Mouse (Mus musculus): ENCODE data around the gene Rpl29. TPM values are rescaled to one million over a fixed set of nuclear protein-coding genes. Genes with fewer than 3 reads are reported as not detected.

Gene Rpl29
- polyA plus RNA-seq, 1 experiment = 40.6 TPM

GRCm38 (mm10) chr9:106472321-106472720, 43.1 kb downstream of the Rpl29 start:
- no peak for TF ChIP-seq GATA1 (IDR thresholded peaks at IDR 0.05; ENCODE audit: low read length)

- no peak for TF ChIP-seq GATA1 (IDR thresholded peaks at IDR 0.05; ENCODE audit: low read length)
Observed at GRCm38 (mm10) chr9:106473081-106473752, 44.0 kb downstream of the Rpl29 start.

- TF ChIP-seq GATA1 (IDR thresholded peaks at IDR 0.05; ENCODE audit: low read length) = no peak
Observed at GRCm38 (mm10) chr9:106473753-106474105, 44.5 kb downstream of the Rpl29 start.

GRCm38 (mm10) chr9:106474456-106474855, 45.2 kb downstream of the Rpl29 start:
- TF ChIP-seq GATA1 (IDR thresholded peaks at IDR 0.05; ENCODE audit: low read length) = no peak

DNA sequence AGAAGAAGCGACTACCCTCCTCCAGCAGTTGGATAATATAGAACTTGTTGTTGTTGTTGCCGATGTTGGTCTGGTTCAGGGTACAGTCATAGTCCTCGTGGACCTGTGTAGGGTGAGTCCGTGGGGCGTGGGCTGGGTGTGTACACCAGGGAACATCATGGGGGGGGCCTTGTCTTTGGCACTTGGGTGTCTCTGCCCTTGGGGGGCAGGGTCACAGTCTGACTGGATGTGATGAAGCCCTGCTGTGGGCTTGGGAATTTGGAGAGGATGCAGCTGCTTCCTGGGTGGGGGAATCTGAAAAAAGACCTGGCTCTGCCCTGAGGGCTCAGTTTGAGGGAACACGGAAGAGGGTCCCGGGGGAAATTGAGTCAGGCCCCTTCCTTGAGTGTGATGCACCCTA, 45.8 kb downstream of the Rpl29 start:
- no peak for TF ChIP-seq GATA1 (IDR thresholded peaks at IDR 0.05; ENCODE audit: low read length)

DNA sequence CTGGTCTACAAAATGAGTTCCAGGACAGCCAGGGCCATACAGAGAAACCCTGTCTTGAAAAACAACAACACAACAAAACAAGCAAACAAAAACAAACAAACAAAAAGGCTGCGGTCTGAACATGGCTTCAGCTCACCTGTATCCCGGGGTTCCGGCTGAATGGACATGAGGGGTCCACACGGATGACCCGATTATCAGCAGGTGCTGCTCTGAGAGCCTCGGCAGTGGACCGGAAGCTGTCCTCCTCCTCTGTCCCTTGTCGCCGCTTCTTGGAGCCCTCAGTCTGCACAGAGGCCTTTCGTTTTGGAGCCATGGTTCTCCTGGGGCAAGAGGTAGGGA, 46.4 kb downstream of the Rpl29 start, which contains the start of gene Rrp9:
Gene Rrp9, plus strand, starts transcription at position 301 of the 339 bp plus-strand sequence.
- no peak for TF ChIP-seq GATA1 (IDR thresholded peaks at IDR 0.05; ENCODE audit: low read length)

DNA sequence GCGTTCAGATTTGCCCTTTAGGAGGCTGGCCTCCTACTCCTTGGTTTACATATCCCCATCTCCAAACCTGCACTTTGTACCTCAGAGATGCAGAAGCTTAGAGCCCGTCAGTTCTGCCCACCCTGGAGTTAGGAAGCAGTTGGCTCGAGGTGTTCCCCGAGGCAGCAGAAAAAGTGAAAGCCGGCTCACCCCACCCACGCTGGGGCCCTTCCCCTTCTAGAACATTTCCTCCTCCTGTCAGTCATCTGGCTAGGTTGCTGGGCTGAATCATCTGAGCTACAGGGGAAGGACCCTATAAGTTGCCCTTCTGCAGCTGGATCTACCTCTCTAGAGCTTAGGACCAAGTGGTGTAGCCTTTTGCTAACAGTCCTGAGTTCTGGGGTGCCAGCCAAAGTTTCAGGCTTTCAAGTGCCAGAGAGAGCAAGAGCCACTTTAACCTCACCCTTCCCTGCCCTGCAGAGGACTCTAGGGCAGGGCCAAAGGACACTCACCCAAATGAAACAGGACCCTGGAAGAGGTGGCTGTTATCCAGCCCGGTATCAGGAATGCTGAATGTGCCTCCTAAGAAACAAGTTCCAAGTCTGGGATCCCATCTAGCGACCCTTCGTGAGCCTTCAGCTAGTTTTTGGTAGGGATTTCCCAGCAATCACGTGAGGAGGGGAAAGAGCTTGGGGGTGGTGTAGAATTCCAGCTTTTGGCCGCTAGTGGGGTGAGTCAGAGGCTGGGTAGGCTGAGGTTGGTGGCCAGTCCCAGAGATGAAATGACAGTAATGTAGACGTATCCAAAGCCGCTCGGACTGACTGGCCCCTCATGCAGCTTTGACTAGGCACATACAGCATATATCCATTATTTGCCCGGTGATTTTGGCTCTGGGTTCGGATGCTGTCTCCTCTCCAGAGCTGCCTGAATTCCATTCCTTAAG, 47.0 kb downstream of the Rpl29 start:
- TF ChIP-seq GATA1 (IDR thresholded peaks at IDR 0.05; ENCODE audit: low read length) = no peak

- TF ChIP-seq GATA1 (IDR thresholded peaks at IDR 0.05; ENCODE audit: low read length) = no peak
Observed at GRCm38 (mm10) chr9:106476924-106477484, 47.8 kb downstream of the Rpl29 start, which contains the start of gene Parp3. TSS of gene Parp3 (minus strand) at chr9:106476949.

DNA sequence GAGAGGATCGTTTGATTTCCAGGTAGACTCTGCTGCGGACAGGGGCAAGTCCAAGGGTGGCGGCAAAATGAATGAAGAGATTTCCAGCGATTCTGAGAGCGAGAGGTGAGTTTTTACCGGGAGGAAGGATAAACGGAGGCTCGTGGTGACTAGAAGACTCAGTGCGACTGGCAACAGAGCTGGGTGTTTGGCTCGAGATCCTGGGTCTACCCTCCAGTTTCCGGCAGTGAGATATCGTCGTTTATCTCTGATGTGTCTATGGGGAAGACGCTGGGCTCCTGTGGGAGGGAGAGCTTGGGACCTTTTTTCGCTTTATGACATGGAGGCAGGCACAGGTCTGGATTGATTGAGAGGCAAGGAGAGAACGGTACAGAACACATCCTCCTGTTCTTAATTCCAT, 48.4 kb downstream of the Rpl29 start:
- no peak for TF ChIP-seq GATA1 (IDR thresholded peaks at IDR 0.05; ENCODE audit: low read length)

- no peak for TF ChIP-seq GATA1 (IDR thresholded peaks at IDR 0.05; ENCODE audit: low read length)
Observed at GRCm38 (mm10) chr9:106478101-106478500, 48.8 kb downstream of the Rpl29 start.

DNA sequence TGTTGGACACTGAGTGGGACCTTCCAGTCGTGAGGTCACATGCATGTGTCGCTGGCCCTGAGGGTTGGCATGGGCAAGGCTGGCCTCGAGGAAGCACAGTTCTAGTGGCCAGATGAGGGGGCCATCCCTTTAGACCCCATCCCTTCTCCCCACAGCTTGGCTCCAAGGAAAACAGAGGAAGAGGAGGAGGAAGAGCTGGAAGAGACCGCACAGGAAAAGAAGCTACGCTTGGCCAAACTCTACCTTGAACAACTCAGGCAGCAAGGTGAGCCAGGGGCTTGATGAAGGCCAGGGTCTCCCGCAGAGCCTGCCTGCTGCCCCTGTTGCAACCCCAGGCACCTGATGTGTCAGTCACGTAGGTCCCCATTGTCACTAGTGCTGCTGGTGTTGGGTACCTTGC, 51.3 kb downstream of the Rpl29 start:
- TF ChIP-seq GATA1 (IDR thresholded peaks at IDR 0.05; ENCODE audit: low read length) = no peak

GRCm38 (mm10) chr9:106481075-106481474, 51.8 kb downstream of the Rpl29 start:
- no peak for TF ChIP-seq GATA1 (IDR thresholded peaks at IDR 0.05; ENCODE audit: low read length)

Other genes starting within 250 kb of the Rpl29 start
- gene Ppm1m, start 229.7 kb upstream of the Rpl29 start, polyA plus RNA-seq (2012) = 19.6 and 20.4 TPM in 2 replicates
- 36.4 and 41.6 TPM in 2 replicates for gene Twf2, start 226.3 kb upstream of the Rpl29 start, polyA plus RNA-seq (2012)
- not detected in 2 replicates for gene Tlr9, start 206.9 kb upstream of the Rpl29 start, polyA plus RNA-seq (2012)
- 7.8 TPM in 2 replicates for gene Alas1, start 180.8 kb upstream of the Rpl29 start, polyA plus RNA-seq (2012)
- gene Poc1a, start 148.4 kb upstream of the Rpl29 start, polyA plus RNA-seq (2012) = 9.9 and 20.0 TPM in 2 replicates
- gene Dusp7, start 60.8 kb upstream of the Rpl29 start, polyA plus RNA-seq (2012) = 15.7 and 17.4 TPM in 2 replicates
- gene Acy1, start 8.9 kb downstream of the Rpl29 start, polyA plus RNA-seq (2012) = 15.0 and 24.3 TPM in 2 replicates
- gene Abhd14b, start 18.0 kb downstream of the Rpl29 start, polyA plus RNA-seq (2012) = 1.1 and 1.5 TPM in 2 replicates
- gene Abhd14a, start 18.2 kb downstream of the Rpl29 start, polyA plus RNA-seq (2012) = 13.6 and 24.5 TPM in 2 replicates
- 17.6 and 22.6 TPM in 2 replicates for gene Pcbp4, start 23.8 kb downstream of the Rpl29 start, polyA plus RNA-seq (2012)
- gene Gpr62, start 36.5 kb downstream of the Rpl29 start, polyA plus RNA-seq (2012) = not detected in 2 replicates
- gene Rrp9, start 46.5 kb downstream of the Rpl29 start, polyA plus RNA-seq (2012) = 440 and 496 TPM in 2 replicates
- 1.2 and 1.3 TPM in 2 replicates for gene Parp3, start 47.5 kb downstream of the Rpl29 start, polyA plus RNA-seq (2012)
- gene Iqcf1, start 70.5 kb downstream of the Rpl29 start, polyA plus RNA-seq (2012) = not detected in 2 replicates
- not detected in 2 replicates for gene Iqcf5, start 85.1 kb downstream of the Rpl29 start, polyA plus RNA-seq (2012)
- not detected in 2 replicates for gene Iqcf3, start 132.2 kb downstream of the Rpl29 start, polyA plus RNA-seq (2012)
- gene Iqcf4, start 141.5 kb downstream of the Rpl29 start, polyA plus RNA-seq (2012) = not detected in 2 replicates
- gene Iqcf6, start 197.1 kb downstream of the Rpl29 start, polyA plus RNA-seq (2012) = not detected in 2 replicates
- not detected in 2 replicates for gene Grm2, start 226.6 kb downstream of the Rpl29 start, polyA plus RNA-seq (2012)